Mouse (Mus musculus): ENCODE data around the gene Lrch1. TPM values are rescaled to one million over a fixed set of nuclear protein-coding genes. Genes with fewer than 3 reads are reported as not detected.

Gene Lrch1
- total RNA-seq, 1 experiment, result 3.3 TPM

GRCm38 (mm10) chr14:74822757-74823680 is 124.7 kb downstream of the Lrch1 start:
- Histone ChIP-seq H3K36me3 (ENCODE audit: control insufficient read depth, insufficient read depth, low read length, poor library complexity, severe bottlenecking) (no peaks in the 10 kb centered on the region), H3K4me1 (ENCODE audit: control insufficient read depth in 2 of 2, insufficient read depth in 2 of 2, low read length in 2 of 2, poor library complexity in 1 of 2) (no peaks in the 10 kb centered on the region), H3K9ac (ENCODE audit: insufficient read depth, low read depth, low read length, poor library complexity, severe bottlenecking) (no peak overlapping the region), H3K27ac (ENCODE audit: insufficient read depth, low read depth, low read length, poor library complexity, severe bottlenecking) (no peak overlapping the region), H3K4me3 (ENCODE audit: insufficient read depth in 1 of 2, low read depth in 1 of 2, low read length in 2 of 2, poor library complexity in 1 of 2, severe bottlenecking in 1 of 2) (no peak overlapping the region), H3K9me3 (ENCODE audit: control insufficient read depth, insufficient read depth, low read depth, low read length) (no peaks in the 10 kb centered on the region)
- DNase-seq (ENCODE audit: low read depth, low spot score), result no peak
- in situ Hi-C loops (cut with MboI; ENCODE audit: low sequenced_read_pairs in 2 of 2, unreplicated experiment in 2 of 2), result no loop called here
- no peak for TF ChIP-seq MAFK (IDR thresholded peaks at IDR 0.05; ENCODE audit: insufficient read depth, low read depth, low read length)
- no peak for TF ChIP-seq ZNF384 (IDR thresholded peaks at IDR 0.05; ENCODE audit: low read depth, low read length)
- TF ChIP-seq ZC3H11A (IDR thresholded peaks at IDR 0.05; ENCODE audit: borderline replicate concordance, low read depth, low read length), result no peak
- no peak for TF ChIP-seq HCFC1 (IDR thresholded peaks at IDR 0.05; ENCODE audit: borderline replicate concordance, insufficient read depth, low read length)
- no peak for TF ChIP-seq CHD2 (IDR thresholded peaks at IDR 0.05; ENCODE audit: low read depth, low read length)

DNA sequence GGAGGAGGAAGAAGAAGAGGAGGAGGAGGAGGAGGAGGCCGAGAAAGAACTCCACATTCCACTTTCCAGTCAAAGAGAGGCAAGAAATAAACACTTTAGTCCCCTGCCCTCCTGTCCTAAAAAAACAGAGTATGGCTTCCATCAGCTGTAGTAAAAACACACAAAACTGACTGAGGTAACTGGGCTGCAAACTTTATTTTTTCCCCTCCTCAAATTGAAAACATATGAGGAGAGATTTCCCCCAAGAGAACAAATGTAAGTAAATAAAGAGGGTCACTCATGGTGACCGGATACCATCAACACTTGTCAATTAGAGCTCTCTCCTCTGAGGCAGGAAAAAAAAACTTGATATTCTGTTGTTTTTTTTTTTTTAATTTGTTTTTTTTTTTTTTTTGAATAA is 125.6 kb downstream of the Lrch1 start:
- Histone ChIP-seq H3K4me3 (ENCODE audit: insufficient read depth in 1 of 2, low read depth in 1 of 2, low read length in 2 of 2, poor library complexity in 1 of 2, severe bottlenecking in 1 of 2) (no peak overlapping the region), H3K36me3 (ENCODE audit: control insufficient read depth, insufficient read depth, low read length, poor library complexity, severe bottlenecking) (no peaks in the 10 kb centered on the region), H3K27ac (ENCODE audit: insufficient read depth, low read depth, low read length, poor library complexity, severe bottlenecking) (no peak overlapping the region), H3K9me3 (ENCODE audit: control insufficient read depth, insufficient read depth, low read depth, low read length) (no peaks in the 10 kb centered on the region), H3K4me1 (ENCODE audit: control insufficient read depth in 2 of 2, insufficient read depth in 2 of 2, low read length in 2 of 2, poor library complexity in 1 of 2) (no peaks in the 10 kb centered on the region), H3K9ac (ENCODE audit: insufficient read depth, low read depth, low read length, poor library complexity, severe bottlenecking) (no peak overlapping the region)
- in situ Hi-C loops (cut with MboI; ENCODE audit: low sequenced_read_pairs in 2 of 2, unreplicated experiment in 2 of 2), result no loop called here
- no peak for DNase-seq (ENCODE audit: low read depth, low spot score)
- no peak for TF ChIP-seq HCFC1 (IDR thresholded peaks at IDR 0.05; ENCODE audit: borderline replicate concordance, insufficient read depth, low read length)
- no peak for TF ChIP-seq ZC3H11A (IDR thresholded peaks at IDR 0.05; ENCODE audit: borderline replicate concordance, low read depth, low read length)
- no peak for TF ChIP-seq CHD2 (IDR thresholded peaks at IDR 0.05; ENCODE audit: low read depth, low read length)
- TF ChIP-seq ZNF384 (IDR thresholded peaks at IDR 0.05; ENCODE audit: low read depth, low read length), result no peak
- no peak for TF ChIP-seq MAFK (IDR thresholded peaks at IDR 0.05; ENCODE audit: insufficient read depth, low read depth, low read length)

DNA sequence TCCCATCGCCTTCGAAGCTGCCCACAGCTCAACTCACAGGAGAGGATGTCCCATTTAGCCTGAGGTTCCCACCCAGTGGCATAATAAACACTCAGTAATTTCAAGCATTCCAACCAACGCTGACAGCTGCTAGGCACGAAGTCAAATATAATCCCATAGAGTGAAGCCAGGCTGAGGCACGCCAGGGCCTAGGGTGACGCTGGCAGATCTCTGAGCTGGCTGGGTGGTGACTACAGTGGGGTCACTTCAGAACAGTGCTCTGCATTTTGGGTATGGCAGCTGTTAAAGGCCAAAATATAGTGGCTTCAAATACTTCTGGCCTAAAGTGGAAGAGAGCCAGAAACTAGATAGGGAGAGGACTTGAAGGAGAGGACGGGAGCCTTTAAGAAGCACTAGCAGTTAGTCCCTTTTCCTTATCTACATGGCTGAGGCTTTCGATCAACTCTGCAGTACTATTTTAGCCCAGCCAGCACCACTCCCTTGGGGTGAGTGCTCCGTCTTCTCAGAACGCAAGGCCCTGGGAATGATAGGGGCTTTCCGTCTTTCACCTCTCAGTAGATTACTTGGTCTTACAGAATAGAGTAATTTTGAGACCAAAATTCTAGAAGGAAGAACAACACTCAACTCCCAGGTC is 127.4 kb downstream of the Lrch1 start:
- no peaks in the 10 kb centered on the region for H3K9me3 ChIP-seq (ENCODE audit: control insufficient read depth, insufficient read depth, low read depth, low read length)
- in situ Hi-C loops (cut with MboI; ENCODE audit: low sequenced_read_pairs in 2 of 2, unreplicated experiment in 2 of 2), result no loop called here
- no peaks in the 10 kb centered on the region for H3K36me3 ChIP-seq (ENCODE audit: control insufficient read depth, insufficient read depth, low read length, poor library complexity, severe bottlenecking)
- H3K27ac ChIP-seq (ENCODE audit: insufficient read depth, low read depth, low read length, poor library complexity, severe bottlenecking), result no peak overlapping the region
- H3K4me3 ChIP-seq (ENCODE audit: insufficient read depth in 1 of 2, low read depth in 1 of 2, low read length in 2 of 2, poor library complexity in 1 of 2, severe bottlenecking in 1 of 2), result no peak overlapping the region
- no peak overlapping the region for H3K9ac ChIP-seq (ENCODE audit: insufficient read depth, low read depth, low read length, poor library complexity, severe bottlenecking)
- no peaks in the 10 kb centered on the region for H3K4me1 ChIP-seq (ENCODE audit: control insufficient read depth in 2 of 2, insufficient read depth in 2 of 2, low read length in 2 of 2, poor library complexity in 1 of 2)
- no peak for TF ChIP-seq ZC3H11A (IDR thresholded peaks at IDR 0.05; ENCODE audit: borderline replicate concordance, low read depth, low read length)
- no peak for DNase-seq (ENCODE audit: low read depth, low spot score)

- TF ChIP-seq ZNF384 (IDR thresholded peaks at IDR 0.05; ENCODE audit: low read depth, low read length) (no peak), ZC3H11A (IDR thresholded peaks at IDR 0.05; ENCODE audit: borderline replicate concordance, low read depth, low read length) (no peak), MAFK (IDR thresholded peaks at IDR 0.05; ENCODE audit: insufficient read depth, low read depth, low read length) (no peak)
- in situ Hi-C loops (cut with MboI; ENCODE audit: low sequenced_read_pairs in 2 of 2, unreplicated experiment in 2 of 2), result no loop called here
- DNase-seq (ENCODE audit: low read depth, low spot score), result no peak
- Histone ChIP-seq H3K4me1 (ENCODE audit: control insufficient read depth in 2 of 2, insufficient read depth in 2 of 2, low read length in 2 of 2, poor library complexity in 1 of 2) (no peaks in the 10 kb centered on the region), H3K9ac (ENCODE audit: insufficient read depth, low read depth, low read length, poor library complexity, severe bottlenecking) (no peak overlapping the region), H3K9me3 (ENCODE audit: control insufficient read depth, insufficient read depth, low read depth, low read length) (no peaks in the 10 kb centered on the region), H3K36me3 (ENCODE audit: control insufficient read depth, insufficient read depth, low read length, poor library complexity, severe bottlenecking) (no peaks in the 10 kb centered on the region), H3K4me3 (ENCODE audit: insufficient read depth in 1 of 2, low read depth in 1 of 2, low read length in 2 of 2, poor library complexity in 1 of 2, severe bottlenecking in 1 of 2) (no peak overlapping the region), H3K27ac (ENCODE audit: insufficient read depth, low read depth, low read length, poor library complexity, severe bottlenecking) (no peak overlapping the region)
Observed at GRCm38 (mm10) chr14:74816705-74817104, 131.0 kb downstream of the Lrch1 start.

Measured in ES-E14 (cell line).